Mouse (Mus musculus) thymus, adult 2 months (tissue): Measurements from ENCODE around the gene Atf7ip.

Experiments used
- CTCF ChIP-seq: fragments of 200-500 bp; IDR thresholded peaks from 2 replicates; pipeline ENCODE4 v1.5.1; 2012; ENCODE audit warnings: mild to moderate bottlenecking, control low read depth, low read length, moderate library complexity, borderline replicate concordance; ENCODE audit not compliant: control insufficient read depth, poor library complexity, insufficient read depth; ENCODE audit errors: extremely low read depth
- POLR2A ChIP-seq: fragments of 200-500 bp; IDR thresholded peaks from 2 replicates; pipeline ENCODE4 v1.6.1; 2012; ENCODE audit warnings: mild to moderate bottlenecking, low read length, control low read depth, moderate library complexity; ENCODE audit not compliant: control insufficient read depth, poor library complexity, insufficient read depth; ENCODE audit errors: extremely low read depth

DNA sequence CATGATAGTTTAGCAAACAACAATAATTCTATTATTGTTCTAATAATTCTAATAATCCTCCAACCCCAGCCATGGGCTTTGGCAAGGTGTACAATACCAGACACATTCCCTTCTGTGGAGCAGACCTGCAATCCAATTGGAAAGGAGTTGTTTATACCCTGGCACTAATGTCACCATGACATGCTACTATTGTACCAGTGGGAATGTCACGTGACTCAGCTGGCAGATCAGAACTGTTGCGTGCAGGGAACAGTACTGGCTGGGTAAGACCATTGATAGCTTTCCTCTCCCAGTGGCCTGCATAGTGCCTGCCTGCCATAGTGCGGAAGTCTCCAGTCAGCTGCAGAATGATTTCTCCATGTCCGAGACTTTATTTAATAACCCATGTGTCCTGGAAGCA lies 88.6 kb downstream of the Atf7ip start:
- TF ChIP-seq POLR2A = no peak
- no peak for TF ChIP-seq CTCF
